Mouse (Mus musculus): ENCODE measurements around the gene Pgd.
"Not testable (repeated sequence)": the region's sequence is repeated elsewhere in the genome, so short reads cannot be mapped to it uniquely, and the experiment has no call there.

Gene Pgd

DNA sequence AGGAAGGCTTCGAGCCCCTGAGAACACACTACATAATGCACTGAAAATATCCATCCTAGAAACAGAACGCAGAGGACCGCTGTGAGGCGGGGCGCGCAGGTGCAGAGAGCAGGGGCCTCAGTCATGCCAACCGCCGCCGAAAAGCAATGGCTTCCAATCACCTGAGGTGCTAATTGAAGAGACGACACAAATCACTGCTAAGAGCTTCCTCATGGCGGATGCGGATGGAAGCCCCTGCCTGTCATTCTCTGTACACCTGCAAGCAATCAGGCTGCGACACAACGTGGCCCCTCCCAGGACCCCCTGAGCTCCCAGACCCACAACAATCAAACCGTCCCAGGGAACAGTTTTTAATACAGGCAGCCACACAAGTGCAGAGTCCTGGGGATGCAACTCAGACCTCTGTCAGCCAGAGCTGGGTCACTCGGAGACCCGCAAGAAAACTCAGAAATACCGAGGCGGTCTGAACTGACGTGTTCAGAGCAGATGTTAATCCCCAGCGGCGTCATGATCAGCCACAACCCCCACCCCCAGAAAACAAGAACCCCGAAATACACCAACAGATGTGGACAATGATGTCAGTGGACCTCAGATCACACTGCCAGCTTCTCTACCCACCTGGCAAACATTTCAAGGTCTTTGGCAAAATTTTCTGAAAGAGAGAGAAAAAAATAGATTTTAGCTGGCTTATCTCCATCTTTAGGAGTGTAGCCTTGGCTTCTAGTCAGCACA is 35.4 kb downstream of the Pgd start:
- no peak for DNase-seq

DNA sequence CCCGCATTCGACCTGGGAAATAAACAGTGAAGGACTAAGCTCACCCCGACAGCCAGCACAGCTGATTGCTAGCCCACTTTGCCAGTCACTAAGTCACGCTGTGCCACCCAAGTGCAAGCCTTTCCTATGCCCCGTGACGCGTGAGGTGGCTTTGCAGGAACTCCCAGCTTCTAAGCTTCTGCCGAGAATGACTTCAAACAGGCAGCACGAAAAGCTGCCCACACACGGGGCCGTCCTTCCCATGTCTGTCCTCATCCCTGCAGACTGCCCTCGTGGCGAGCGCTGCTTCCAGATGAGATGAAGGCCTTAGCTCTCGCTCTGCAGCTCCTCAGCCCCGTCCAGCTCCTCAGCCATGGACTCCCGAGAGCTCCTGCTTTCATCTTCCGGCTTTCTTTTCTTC is 38.1 kb downstream of the Pgd start:
- DNase-seq = no peak

DNA sequence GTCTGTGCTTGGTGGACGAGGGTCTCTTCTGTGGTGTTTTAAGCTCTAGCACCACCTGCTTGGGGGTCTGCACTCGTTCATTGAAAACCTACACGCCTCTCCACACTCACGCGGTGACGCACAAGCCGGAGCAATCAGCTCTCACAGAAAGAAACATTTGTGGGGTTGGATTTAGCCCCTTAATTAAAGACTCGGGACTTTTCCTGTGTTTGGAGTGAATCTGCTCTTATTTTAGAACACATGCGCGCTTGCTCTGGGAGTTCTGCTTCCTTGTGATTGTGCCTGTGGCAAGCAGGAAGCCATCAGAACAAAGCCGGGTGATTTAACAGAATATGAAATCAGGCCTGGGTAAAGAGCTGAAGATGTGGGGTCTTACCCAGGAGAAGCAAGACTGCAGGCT is 39.9 kb downstream of the Pgd start, which contains the start of gene Cort:
TSS of gene Cort (minus strand) at position 101 of the 400 bp plus-strand sequence.
- no peak for DNase-seq

DNA sequence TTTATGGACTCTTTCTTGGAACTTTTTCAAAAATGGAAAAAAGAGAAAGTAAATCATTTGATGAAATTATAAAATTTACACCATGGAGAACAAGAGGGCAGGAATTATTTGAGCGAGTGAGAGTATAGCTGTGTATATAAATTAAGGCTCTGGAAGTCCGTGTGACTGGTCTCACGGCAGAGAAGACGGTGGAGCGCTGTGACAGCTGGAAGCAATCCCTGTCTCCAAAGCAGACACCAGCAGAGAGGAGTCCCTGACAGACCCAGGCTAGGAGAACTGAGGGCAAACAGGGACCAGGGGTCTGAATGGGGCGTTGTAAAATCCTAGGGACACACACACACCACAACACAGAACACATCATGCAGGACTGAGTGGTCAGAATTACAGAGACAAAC is 40.5 kb downstream of the Pgd start:
- DNase-seq = no peak

DNA sequence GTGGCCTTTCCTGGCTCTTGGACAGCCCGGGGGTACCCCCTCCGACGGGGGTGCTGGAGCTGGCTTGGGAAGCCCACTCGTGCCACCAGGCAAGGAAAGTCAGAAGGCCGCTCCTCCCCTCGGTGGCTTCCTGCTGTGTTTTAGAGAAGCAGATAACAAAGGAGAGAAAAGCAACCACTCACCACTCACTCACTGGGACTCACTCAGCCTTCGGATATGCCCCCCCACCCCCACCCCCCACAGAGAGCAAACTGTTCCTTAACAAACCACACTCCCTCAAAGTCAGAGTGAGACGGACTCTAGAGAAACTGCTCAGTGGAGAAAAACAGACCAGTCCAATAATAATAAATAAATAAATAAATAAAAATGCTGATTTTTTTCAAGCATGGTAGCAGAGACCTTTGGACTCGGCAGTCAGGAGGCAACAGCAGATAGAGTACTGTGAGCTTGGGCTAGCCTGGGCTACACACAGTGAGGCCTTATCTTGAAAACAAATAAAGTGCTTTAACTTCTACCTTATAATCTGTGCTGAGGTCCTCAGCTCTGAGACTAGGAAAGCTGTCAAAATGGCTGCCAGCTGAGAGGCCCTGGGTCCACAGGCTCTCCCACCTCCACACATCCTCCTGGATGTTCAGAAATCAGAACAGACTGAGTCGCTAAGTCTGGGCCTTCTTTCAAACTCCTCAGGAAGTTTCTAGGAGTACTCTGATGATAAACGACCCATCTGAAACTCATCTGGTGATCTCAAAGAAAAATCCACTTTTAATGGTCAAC is 41.0 kb downstream of the Pgd start:
- no peak for DNase-seq

DNA sequence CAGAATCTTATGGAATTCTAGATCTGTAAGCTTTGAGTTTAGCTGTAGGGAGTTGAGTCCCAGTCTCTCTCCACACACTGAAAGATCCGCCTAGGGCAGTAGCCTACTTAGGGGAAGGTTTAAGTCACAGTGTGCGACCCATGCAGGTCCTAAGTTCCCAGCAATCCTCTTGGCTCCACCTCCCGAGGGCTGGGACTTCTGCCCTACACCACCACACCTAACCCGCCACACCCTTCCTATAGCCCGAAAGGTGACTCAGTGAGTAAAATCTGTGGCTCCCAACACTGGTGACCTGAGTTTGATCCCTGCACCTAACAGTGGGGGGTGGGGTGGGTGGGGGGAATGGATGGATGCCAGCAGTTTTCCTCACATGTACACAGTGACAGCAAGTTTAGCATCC is 43.1 kb downstream of the Pgd start:
- DNase-seq = no peak

DNA sequence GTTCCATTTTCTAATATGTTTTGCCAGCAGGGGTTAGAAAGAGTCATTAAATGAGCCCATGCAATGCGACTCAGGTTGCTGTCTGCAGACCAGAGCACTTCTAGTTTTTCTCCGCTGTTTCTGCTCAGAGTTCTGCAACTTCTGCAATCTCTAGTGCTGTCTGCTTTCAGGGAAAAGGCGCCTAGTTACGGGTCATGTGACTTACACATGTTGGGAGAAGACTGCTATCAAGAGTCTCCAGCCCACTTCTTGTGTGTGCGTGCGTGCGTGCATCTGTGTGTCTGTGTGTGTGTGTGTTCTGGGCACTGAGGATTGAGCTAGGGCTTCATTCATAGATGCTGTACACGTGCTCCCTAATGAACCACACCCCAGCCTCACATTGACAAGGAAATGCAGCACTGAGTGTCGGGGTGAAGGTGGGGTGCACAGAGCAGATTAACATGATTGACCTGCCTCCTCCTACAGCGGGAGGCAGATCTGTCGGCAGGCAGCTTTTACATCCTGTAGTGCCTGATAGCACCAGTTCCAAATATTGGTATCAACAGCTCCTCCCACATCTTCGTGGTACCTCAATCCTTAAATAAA is 46.5 kb downstream of the Pgd start:
- DNase-seq = not testable (repeated sequence)

DNA sequence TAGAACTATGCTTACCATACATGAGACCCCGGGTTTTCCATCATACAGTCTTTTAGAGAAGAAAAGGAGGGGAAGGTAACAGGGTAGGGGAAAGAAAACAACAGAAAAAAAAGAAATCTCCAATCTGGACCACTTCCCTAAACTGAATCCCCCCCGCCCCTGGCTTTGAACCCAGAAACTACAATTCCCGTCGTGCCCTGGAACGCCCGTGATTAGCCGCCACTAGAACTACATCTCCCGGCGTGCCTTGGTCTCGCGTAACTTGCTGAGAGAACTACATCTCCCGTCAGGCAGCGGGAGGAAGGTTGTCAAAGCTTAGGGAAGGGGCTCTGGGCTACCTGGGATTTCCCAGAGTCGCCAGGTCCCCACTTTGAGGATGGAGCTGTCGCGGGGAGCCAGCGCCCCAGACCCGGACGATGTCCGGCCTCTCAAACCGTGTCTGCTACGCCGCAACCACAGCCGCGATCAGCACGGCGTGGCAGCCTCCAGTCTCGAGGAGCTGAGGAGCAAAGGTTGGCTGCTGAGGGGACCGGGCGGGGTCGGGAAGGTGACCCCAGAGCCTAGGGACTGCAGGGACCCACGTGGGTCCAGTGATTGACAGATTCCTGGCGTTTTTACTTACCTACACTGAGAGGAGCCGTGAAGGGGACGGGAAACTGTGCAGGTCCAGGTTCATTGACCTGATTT is 62.6 kb downstream of the Pgd start, which contains the start of gene Dffa:
TSS of gene Dffa (plus strand) at position 272 of the 687 bp plus-strand sequence.
- DNase-seq = peak; percentile 94

DNA sequence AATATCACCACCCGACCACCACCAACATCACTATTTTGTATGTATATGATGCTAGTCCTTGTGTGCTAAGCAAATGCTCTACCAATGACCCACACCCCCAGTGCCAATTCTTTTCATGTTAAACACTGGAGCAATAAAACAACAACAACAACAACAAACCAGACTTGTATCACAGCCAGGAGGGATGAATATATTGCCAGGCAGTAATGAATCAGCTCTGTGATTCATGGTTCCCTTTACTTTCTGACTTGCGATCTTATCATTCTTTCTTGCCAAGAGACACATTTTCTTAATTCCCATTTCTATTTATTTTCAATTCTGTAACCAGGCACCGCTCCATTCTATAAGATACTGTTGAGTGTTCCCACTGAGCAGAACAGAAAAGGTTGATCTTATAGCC is 65.1 kb downstream of the Pgd start:
- DNase-seq = no peak

DNA sequence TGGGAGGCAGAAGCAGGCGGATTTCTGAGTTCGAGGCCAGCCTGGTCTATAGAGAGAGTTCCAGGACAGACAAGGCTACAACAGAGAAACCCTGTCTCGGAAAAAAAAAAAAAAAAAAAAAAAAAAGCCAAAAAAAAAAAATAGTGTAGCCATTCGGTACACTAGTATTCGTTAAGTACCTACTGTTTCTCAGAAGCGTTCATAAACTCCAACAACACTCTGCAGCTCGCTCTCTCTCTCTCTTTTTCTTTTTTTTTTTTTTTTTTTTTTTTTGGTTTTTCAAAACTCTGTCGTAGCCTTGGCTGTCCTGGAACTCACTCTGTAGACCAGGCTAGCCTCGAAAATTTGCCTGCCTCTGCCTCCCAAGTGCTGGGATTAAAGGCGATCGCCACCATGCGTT is 66.1 kb downstream of the Pgd start:
- not testable (repeated sequence) for DNase-seq

All from thymus, postnatal 4 days (tissue).